Mouse (Mus musculus): ENCODE measurements around the gene Sdk1. TPM values are rescaled to one million over a fixed set of nuclear protein-coding genes. Genes with fewer than 3 reads are reported as not detected.

The Sdk1 gene
- total RNA-seq, 1 experiment: 1.2 TPM

DNA sequence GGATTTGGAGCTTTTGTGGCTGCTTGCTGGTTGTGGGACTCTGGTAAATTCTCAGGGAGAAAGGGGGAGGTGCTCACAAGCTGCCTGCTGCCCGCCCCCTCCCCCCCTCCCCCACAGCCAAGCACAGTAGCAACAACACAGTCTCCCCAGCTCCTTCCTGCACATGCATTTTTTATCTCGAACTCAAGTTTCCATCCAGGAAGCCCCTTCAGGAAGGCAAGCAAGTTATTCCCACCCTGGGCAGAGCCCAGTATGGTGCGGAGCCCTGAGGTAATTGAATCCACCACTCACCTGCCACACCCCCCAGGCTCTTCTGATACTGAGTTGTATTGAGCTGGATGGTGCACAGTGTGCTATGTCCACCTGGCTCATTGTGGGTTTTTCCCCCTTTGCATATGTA lies 768.9 kb downstream of the Sdk1 start:
- H3K9me3 ChIP-seq (ENCODE audit: control insufficient read depth, insufficient read depth, low read depth, low read length): no peaks in the 10 kb centered on the region
- H3K36me3 ChIP-seq (ENCODE audit: control insufficient read depth, insufficient read depth, low read length, poor library complexity, severe bottlenecking): no peaks in the 10 kb centered on the region
- DNase-seq (ENCODE audit: low read depth, low spot score): no peak
- H3K4me3 ChIP-seq (ENCODE audit: insufficient read depth in 1 of 2, low read depth in 1 of 2, low read length in 2 of 2, poor library complexity in 1 of 2, severe bottlenecking in 1 of 2): no peak overlapping the region
- H3K4me1 ChIP-seq (ENCODE audit: control insufficient read depth in 2 of 2, insufficient read depth in 2 of 2, low read length in 2 of 2, poor library complexity in 1 of 2): no peaks in the 10 kb centered on the region
- TF ChIP-seq HCFC1 (IDR thresholded peaks at IDR 0.05; ENCODE audit: borderline replicate concordance, insufficient read depth, low read length) (no peak), ZC3H11A (IDR thresholded peaks at IDR 0.05; ENCODE audit: borderline replicate concordance, low read depth, low read length) (no peak), MAFK (IDR thresholded peaks at IDR 0.05; ENCODE audit: insufficient read depth, low read depth, low read length) (no peak)
- no peak overlapping the region for H3K9ac ChIP-seq (ENCODE audit: insufficient read depth, low read depth, low read length, poor library complexity, severe bottlenecking)
- in situ Hi-C loops (cut with MboI; ENCODE audit: low sequenced_read_pairs in 2 of 2, unreplicated experiment in 2 of 2): no loop called here
- no peak overlapping the region for H3K27ac ChIP-seq (ENCODE audit: insufficient read depth, low read depth, low read length, poor library complexity, severe bottlenecking)

DNA sequence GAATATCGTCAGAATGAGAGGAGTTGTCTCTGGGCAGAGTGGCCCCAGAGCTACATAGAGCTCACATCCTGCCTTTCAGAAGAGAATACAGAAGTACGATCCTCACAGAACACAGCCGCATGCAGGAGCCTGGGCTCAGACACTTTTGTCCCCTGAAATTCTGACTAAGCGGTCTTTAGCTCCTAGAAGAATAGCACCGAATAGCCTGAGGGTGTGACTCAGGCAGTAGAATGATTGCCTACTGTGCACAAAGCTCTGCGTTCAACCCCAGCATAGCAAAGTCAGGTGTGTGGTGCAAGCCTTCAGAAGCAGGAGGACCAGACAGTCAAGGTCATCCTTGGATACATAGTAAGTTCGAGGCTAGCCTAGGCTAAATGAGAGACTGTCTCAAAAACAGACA lies 775.7 kb downstream of the Sdk1 start:
- in situ Hi-C loops (cut with MboI; ENCODE audit: low sequenced_read_pairs in 2 of 2, unreplicated experiment in 2 of 2): no loop called here
- TF ChIP-seq HCFC1 (IDR thresholded peaks at IDR 0.05; ENCODE audit: borderline replicate concordance, insufficient read depth, low read length) (no peak), MAFK (IDR thresholded peaks at IDR 0.05; ENCODE audit: insufficient read depth, low read depth, low read length) (no peak), ZNF384 (IDR thresholded peaks at IDR 0.05; ENCODE audit: low read depth, low read length) (no peak), ZC3H11A (IDR thresholded peaks at IDR 0.05; ENCODE audit: borderline replicate concordance, low read depth, low read length) (no peak), CHD2 (IDR thresholded peaks at IDR 0.05; ENCODE audit: low read depth, low read length) (no peak)
- Histone ChIP-seq H3K4me3 (ENCODE audit: insufficient read depth in 1 of 2, low read depth in 1 of 2, low read length in 2 of 2, poor library complexity in 1 of 2, severe bottlenecking in 1 of 2) (no peak overlapping the region), H3K4me1 (ENCODE audit: control insufficient read depth in 2 of 2, insufficient read depth in 2 of 2, low read length in 2 of 2, poor library complexity in 1 of 2) (no peaks in the 10 kb centered on the region), H3K27ac (ENCODE audit: insufficient read depth, low read depth, low read length, poor library complexity, severe bottlenecking) (no peak overlapping the region), H3K36me3 (ENCODE audit: control insufficient read depth, insufficient read depth, low read length, poor library complexity, severe bottlenecking) (no peaks in the 10 kb centered on the region), H3K9me3 (ENCODE audit: control insufficient read depth, insufficient read depth, low read depth, low read length) (no peaks in the 10 kb centered on the region), H3K9ac (ENCODE audit: insufficient read depth, low read depth, low read length, poor library complexity, severe bottlenecking) (no peak overlapping the region)
- DNase-seq (ENCODE audit: low read depth, low spot score): peak; percentile 19

DNA sequence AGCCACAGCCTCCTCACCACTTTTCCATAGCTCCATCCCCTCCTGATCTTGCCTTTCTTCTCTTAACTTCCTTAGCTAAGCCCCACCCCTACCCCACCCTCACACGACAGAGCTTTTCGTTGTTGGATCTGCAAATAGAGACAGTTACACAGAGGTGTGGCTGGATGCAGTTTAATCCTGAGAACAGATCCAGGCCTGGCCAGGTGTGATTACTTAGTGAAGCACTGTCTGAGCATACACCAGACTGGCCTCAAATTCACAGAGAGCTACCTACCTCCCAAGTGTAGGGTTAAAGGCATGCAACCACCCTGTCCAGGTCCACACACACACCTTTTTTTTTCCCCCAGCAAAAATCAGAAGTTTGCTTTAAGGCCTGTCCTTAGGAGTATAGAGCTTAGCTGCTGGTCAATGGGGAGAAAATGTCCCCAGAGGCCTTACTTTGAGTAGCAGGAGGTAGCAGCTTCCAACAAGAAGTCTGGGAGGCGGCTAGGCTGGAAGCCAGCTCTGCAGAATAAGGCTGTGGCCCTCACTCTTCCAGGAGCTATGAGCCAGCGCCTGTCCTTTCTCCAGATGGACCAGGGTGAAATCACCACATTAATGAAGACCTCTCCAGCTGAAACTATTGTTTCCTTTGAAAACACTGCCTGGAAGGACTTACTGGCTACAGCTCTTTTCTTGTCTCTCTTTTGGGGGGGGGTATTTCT lies 781.7 kb downstream of the Sdk1 start:
- Histone ChIP-seq H3K4me3 (ENCODE audit: insufficient read depth in 1 of 2, low read depth in 1 of 2, low read length in 2 of 2, poor library complexity in 1 of 2, severe bottlenecking in 1 of 2) (no peak overlapping the region), H3K4me1 (ENCODE audit: control insufficient read depth in 2 of 2, insufficient read depth in 2 of 2, low read length in 2 of 2, poor library complexity in 1 of 2) (no peaks in the 10 kb centered on the region), H3K9me3 (ENCODE audit: control insufficient read depth, insufficient read depth, low read depth, low read length) (no peaks in the 10 kb centered on the region), H3K36me3 (ENCODE audit: control insufficient read depth, insufficient read depth, low read length, poor library complexity, severe bottlenecking) (no peaks in the 10 kb centered on the region), H3K9ac (ENCODE audit: insufficient read depth, low read depth, low read length, poor library complexity, severe bottlenecking) (no peak overlapping the region), H3K27ac (ENCODE audit: insufficient read depth, low read depth, low read length, poor library complexity, severe bottlenecking) (no peak overlapping the region)
- TF ChIP-seq ZNF384 (IDR thresholded peaks at IDR 0.05; ENCODE audit: low read depth, low read length): no peak
- no peak for DNase-seq (ENCODE audit: low read depth, low spot score)
- in situ Hi-C loops (cut with MboI; ENCODE audit: low sequenced_read_pairs in 2 of 2, unreplicated experiment in 2 of 2): no loop called here

DNA sequence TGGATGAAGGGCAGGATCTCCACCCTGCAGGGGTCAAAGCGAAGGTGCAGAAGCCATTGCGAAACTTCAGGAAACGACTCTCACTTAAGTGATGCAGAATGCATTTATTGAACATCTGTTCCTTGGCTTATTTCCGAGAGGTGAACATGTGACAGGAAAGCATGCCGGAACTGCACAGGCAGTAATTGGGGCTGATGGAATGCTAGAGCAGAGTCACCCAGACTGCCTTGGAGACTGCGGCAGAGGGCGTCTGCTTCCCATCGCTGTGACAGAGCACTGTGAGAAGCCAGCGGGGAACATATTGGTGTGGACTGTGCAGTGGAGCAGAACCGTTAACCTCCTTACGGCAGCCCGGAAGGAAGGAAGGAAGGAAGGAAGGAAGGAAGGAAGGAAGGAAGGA lies 783.2 kb downstream of the Sdk1 start:
- TF ChIP-seq CHD2 (IDR thresholded peaks at IDR 0.05; ENCODE audit: low read depth, low read length): no peak
- Histone ChIP-seq H3K36me3 (ENCODE audit: control insufficient read depth, insufficient read depth, low read length, poor library complexity, severe bottlenecking) (no peaks in the 10 kb centered on the region), H3K9ac (ENCODE audit: insufficient read depth, low read depth, low read length, poor library complexity, severe bottlenecking) (no peak overlapping the region), H3K4me1 (ENCODE audit: control insufficient read depth in 2 of 2, insufficient read depth in 2 of 2, low read length in 2 of 2, poor library complexity in 1 of 2) (no peaks in the 10 kb centered on the region), H3K27ac (ENCODE audit: insufficient read depth, low read depth, low read length, poor library complexity, severe bottlenecking) (no peak overlapping the region), H3K4me3 (ENCODE audit: insufficient read depth in 1 of 2, low read depth in 1 of 2, low read length in 2 of 2, poor library complexity in 1 of 2, severe bottlenecking in 1 of 2) (no peak overlapping the region), H3K9me3 (ENCODE audit: control insufficient read depth, insufficient read depth, low read depth, low read length) (no peaks in the 10 kb centered on the region)
- in situ Hi-C loops (cut with MboI; ENCODE audit: low sequenced_read_pairs in 2 of 2, unreplicated experiment in 2 of 2): no loop called here
- DNase-seq (ENCODE audit: low read depth, low spot score): no peak

DNA sequence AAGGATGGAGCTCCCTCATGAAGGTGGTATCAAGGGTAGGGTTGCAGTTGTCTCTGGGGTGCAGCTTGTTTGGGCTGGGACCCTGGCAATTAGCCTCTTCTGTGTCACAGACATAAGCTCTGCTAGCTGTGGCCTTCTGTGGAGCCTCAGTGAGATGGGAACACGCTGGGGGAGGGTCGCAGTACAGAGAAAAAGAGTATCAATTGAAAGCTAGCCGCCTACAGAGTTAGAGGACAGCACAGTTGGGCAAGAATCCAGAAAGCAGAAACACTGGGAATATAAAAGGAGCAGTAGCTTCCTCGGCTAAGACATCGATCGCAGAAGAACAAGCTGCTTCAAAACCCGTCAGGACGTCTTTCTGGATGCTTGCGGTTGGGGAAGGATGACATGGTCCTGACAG lies 795.2 kb downstream of the Sdk1 start:
- H3K4me1 ChIP-seq (ENCODE audit: control insufficient read depth in 2 of 2, insufficient read depth in 2 of 2, low read length in 2 of 2, poor library complexity in 1 of 2): no peaks in the 10 kb centered on the region; a peak in 1 of 4 replicates
- TF ChIP-seq ZC3H11A (IDR thresholded peaks at IDR 0.05; ENCODE audit: borderline replicate concordance, low read depth, low read length): no peak
- TF ChIP-seq MAFK (IDR thresholded peaks at IDR 0.05; ENCODE audit: insufficient read depth, low read depth, low read length): no peak
- TF ChIP-seq HCFC1 (IDR thresholded peaks at IDR 0.05; ENCODE audit: borderline replicate concordance, insufficient read depth, low read length): no peak
- TF ChIP-seq ZNF384 (IDR thresholded peaks at IDR 0.05; ENCODE audit: low read depth, low read length): no peak
- no peak for TF ChIP-seq CHD2 (IDR thresholded peaks at IDR 0.05; ENCODE audit: low read depth, low read length)
- no peak for DNase-seq (ENCODE audit: low read depth, low spot score)
- H3K4me3 ChIP-seq (ENCODE audit: insufficient read depth in 1 of 2, low read depth in 1 of 2, low read length in 2 of 2, poor library complexity in 1 of 2, severe bottlenecking in 1 of 2): no peak overlapping the region
- H3K9ac ChIP-seq (ENCODE audit: insufficient read depth, low read depth, low read length, poor library complexity, severe bottlenecking): no peak overlapping the region
- H3K36me3 ChIP-seq (ENCODE audit: control insufficient read depth, insufficient read depth, low read length, poor library complexity, severe bottlenecking): no peaks in the 10 kb centered on the region
- H3K27ac ChIP-seq (ENCODE audit: insufficient read depth, low read depth, low read length, poor library complexity, severe bottlenecking): no peak overlapping the region
- no peaks in the 10 kb centered on the region for H3K9me3 ChIP-seq (ENCODE audit: control insufficient read depth, insufficient read depth, low read depth, low read length)
- in situ Hi-C loops (cut with MboI; ENCODE audit: low sequenced_read_pairs in 2 of 2, unreplicated experiment in 2 of 2): no loop called here
